11 mouse cellular contexts compared by ENCODE assay signal in genomic region chr8:102488284-102488683, GRCm38 (mm10).
"Had no signal": no experiment of that assay in that cellular context is flagged by ENCODE, and none has a peak within 500 bp of the region (broad histone marks: within the 10 kb centered on the region; RNA-seq: fewer than 3 reads in every experiment).

No protein-coding gene starts in this region.

- DNase-seq: lung, adult 18-20 months; lung, embryonic 14.5 days; lung, postnatal 10 days; lung, postnatal 4 days; midbrain, embryonic 14.5 days; retina, postnatal 1 day; spleen, adult 18-20 months; thymus, adult 2 months; thymus, postnatal 25 days; thymus, postnatal 4 days had no signal

- ATAC-seq: midbrain, embryonic 16.5 days had no signal
